ENCODE assay signal across 7 mouse cellular contexts in genomic region chr16:4689371-4689770, GRCm38 (mm10). TPM values are rescaled to one million over a fixed set of nuclear protein-coding genes. Genes with fewer than 3 reads are reported as not detected.
DNase-seq lines count a peak whose midpoint lies in the region; ATAC-seq and TF ChIP-seq lines count a peak whose summit lies in the region.
"Not testable (repeated sequence)": the region's sequence is repeated elsewhere in the genome, so short reads cannot be mapped to it uniquely, and the experiment has no call there.

No protein-coding gene starts in this region.

- peak; percentile 3; the same call in 1 of the 2 replicates for TF ChIP-seq RAD21 in CH12.LX (IDR thresholded peaks at IDR 0.05; ENCODE audit: low read depth, low read length)
- TF ChIP-seq RAD21 in MEL (IDR thresholded peaks at IDR 0.05; ENCODE audit: low read depth, low read length), result peak; percentile 31

- peaks cover 6 to 23% of the 10 kb centered on the region in 2 experiments for H3K4me1 ChIP-seq in CH12.LX (ENCODE audit: control insufficient read depth in 1 of 2, insufficient read depth in 2 of 2)
- not testable (repeated sequence) for H3K4me1 ChIP-seq in MEL (ENCODE audit: control insufficient read depth in 1 of 2, insufficient read depth in 2 of 2, low read length in 2 of 2); heart, postnatal 0 days (ENCODE audit: control insufficient read depth, insufficient read depth); kidney, postnatal 0 days (replicated peaks; ENCODE audit: insufficient read depth, low read length); liver, postnatal 0 days (ENCODE audit: insufficient read depth); stomach, postnatal 0 days (replicated peaks; ENCODE audit: control insufficient read depth, insufficient read depth)

- H3K9ac ChIP-seq in CH12.LX (ENCODE audit: insufficient read depth, low read depth); MEL (ENCODE audit: control insufficient read depth, low read depth, low read length, poor library complexity, severe bottlenecking); heart, postnatal 0 days (replicated peaks; ENCODE audit: low read depth, low read length); kidney, postnatal 0 days (ENCODE audit: low read depth, low read length); liver, postnatal 0 days (replicated peaks); stomach, postnatal 0 days (ENCODE audit: low read length): not testable (repeated sequence)

- not testable (repeated sequence) for H3K4me2 ChIP-seq in CH12.LX (ENCODE audit: insufficient read depth, low read depth, poor library complexity, severe bottlenecking); heart, postnatal 0 days (ENCODE audit: low read depth, low read length); kidney, postnatal 0 days (ENCODE audit: low read length); liver, postnatal 0 days (ENCODE audit: low read depth, low read length); stomach, postnatal 0 days (replicated peaks; ENCODE audit: low read depth)

- TF ChIP-seq EP300 in CH12.LX (IDR thresholded peaks at IDR 0.05; ENCODE audit: low read length); MEL (IDR thresholded peaks at IDR 0.05; ENCODE audit: low read depth in 1 of 2, low read length in 2 of 2); heart, postnatal 0 days (IDR thresholded peaks at IDR 0.05; ENCODE audit: low read depth); liver, postnatal 0 days (IDR thresholded peaks at IDR 0.05; ENCODE audit: low read depth); stomach, postnatal 0 days (optimal IDR thresholded peaks at IDR 0.05): not testable (repeated sequence)

- H3K9me3 ChIP-seq in CH12.LX (replicated peaks; ENCODE audit: low read length); MEL (replicated peaks; ENCODE audit: insufficient read depth, low read length); heart, postnatal 0 days (replicated peaks; ENCODE audit: control insufficient read depth, low read length); kidney, postnatal 0 days (replicated peaks; ENCODE audit: low read length); liver, postnatal 0 days (ENCODE audit: low read length); stomach, postnatal 0 days (ENCODE audit: control insufficient read depth, low read length): not testable (repeated sequence)

- H3K27ac ChIP-seq in CH12.LX (ENCODE audit: insufficient read depth, low read depth); MEL (ENCODE audit: control insufficient read depth, low read depth, low read length); heart, postnatal 0 days (ENCODE audit: low read depth); kidney, postnatal 0 days; liver, postnatal 0 days (ENCODE audit: low read depth); stomach, postnatal 0 days (replicated peaks): not testable (repeated sequence)

- H3K27me3 ChIP-seq in CH12.LX (replicated peaks); MEL (ENCODE audit: control insufficient read depth in 1 of 2, insufficient read depth in 2 of 2, low read length in 2 of 2); heart, postnatal 0 days (ENCODE audit: control insufficient read depth, insufficient read depth, low read length); kidney, postnatal 0 days (ENCODE audit: insufficient read depth, low read length); liver, postnatal 0 days (ENCODE audit: insufficient read depth, low read length); stomach, postnatal 0 days (ENCODE audit: control insufficient read depth, insufficient read depth, low read length): not testable (repeated sequence)

- 94% methylated on average over 4 of the region's 4 CpGs for WGBS in heart, postnatal 0 days
- 98% methylated on average over 4 of the region's 4 CpGs for WGBS in kidney, postnatal 0 days
- 94% methylated on average over 4 of the region's 4 CpGs for WGBS in liver, postnatal 0 days (ENCODE audit: insufficient replicate concordance)
- WGBS in stomach, postnatal 0 days, result 99% methylated on average over 4 of the region's 4 CpGs

- not testable (repeated sequence) for TF ChIP-seq POLR2A in CH12.LX (IDR thresholded peaks at IDR 0.05; ENCODE audit: low read depth, low read length); MEL (IDR thresholded peaks at IDR 0.05; ENCODE audit: control insufficient read depth in 1 of 2, insufficient read depth in 1 of 2, low read depth in 1 of 2, low read length in 2 of 2, poor library complexity in 1 of 2)

- H3K79me2 ChIP-seq in CH12.LX (replicated peaks; ENCODE audit: control insufficient read depth, extremely low read depth, insufficient read depth, poor library complexity, severe bottlenecking) (peaks cover 22% of the 10 kb centered on the region), MEL (ENCODE audit: control insufficient read depth, insufficient read depth, low read length, poor library complexity) (peaks cover 23% of the 10 kb centered on the region)

- not testable (repeated sequence) for DNase-seq in CH12.LX (ENCODE audit: extremely low read depth); heart, postnatal 0 days (ENCODE audit: low spot score); kidney, postnatal 0 days (ENCODE audit: low spot score); liver, postnatal 0 days; stomach, postnatal 0 days (ENCODE audit: low spot score)
- DNase-seq in MEL (ENCODE audit: low read depth, low spot score), result peak; percentile 54
- DNase-seq in adipocyte (ENCODE audit: low spot score), result peak; percentile 32

- TF ChIP-seq CTCF in CH12.LX (conservative IDR thresholded peaks at IDR 0.05 in 1 of 2, IDR thresholded peaks at IDR 0.05 in 1 of 2; ENCODE audit: low read depth in 2 of 2, low read length in 2 of 2) (peak in 1 of 2 experiments; percentile 27; a peak in 2 of 4 replicates), MEL (IDR thresholded peaks at IDR 0.05 in 2 of 3, conservative IDR thresholded peaks at IDR 0.05 in 1 of 3; ENCODE audit: control insufficient read depth in 1 of 3, insufficient read depth in 1 of 3, low read depth in 2 of 3, low read length in 3 of 3, poor library complexity in 1 of 3, severe bottlenecking in 1 of 3) (peak; percentile 24 to 51 (median 28); a peak in 4 of 6 replicates)
- peak; percentile 8; the same call in 1 of the 2 replicates for TF ChIP-seq CTCF in heart, postnatal 0 days (IDR thresholded peaks at IDR 0.05; ENCODE audit: low read depth)
- TF ChIP-seq CTCF in kidney, postnatal 0 days (IDR thresholded peaks at IDR 0.05; ENCODE audit: low read depth), result peak; percentile 36; the same call in 1 of the 2 replicates
- peak; percentile 39 for TF ChIP-seq CTCF in liver, postnatal 0 days (IDR thresholded peaks at IDR 0.05; ENCODE audit: low read depth)
- TF ChIP-seq CTCF in stomach, postnatal 0 days (IDR thresholded peaks at IDR 0.05; ENCODE audit: low read depth), result peak; percentile 52

- in situ Hi-C loops in CH12.LX (cut with MboI; ENCODE audit: low pct_ligation_motif_present, low pct_unique_long_range_greater_than_20kb, low sequenced_read_pairs), result loop anchor here (5.0 kb wide), 1 partner anchor 88 kb away; no protein-coding TSS in a partner anchor

- H3K36me3 ChIP-seq in CH12.LX (replicated peaks in 1 of 2; ENCODE audit: control insufficient read depth in 1 of 2, insufficient read depth in 1 of 2, low read length in 1 of 2) (peaks cover 46 to 75% of the 10 kb centered on the region in 2 experiments), MEL (ENCODE audit: control insufficient read depth in 1 of 2, insufficient read depth in 2 of 2, low read length in 2 of 2) (peaks cover 20 to 40% of the 10 kb centered on the region in 2 experiments)
- H3K36me3 ChIP-seq in heart, postnatal 0 days (replicated peaks; ENCODE audit: control insufficient read depth, insufficient read depth, low read length), result peaks cover 68% of the 10 kb centered on the region
- peaks cover 32% of the 10 kb centered on the region for H3K36me3 ChIP-seq in kidney, postnatal 0 days (ENCODE audit: insufficient read depth, low read length)
- H3K36me3 ChIP-seq in liver, postnatal 0 days (replicated peaks; ENCODE audit: insufficient read depth, low read length), result peaks cover 46% of the 10 kb centered on the region
- H3K36me3 ChIP-seq in stomach, postnatal 0 days (ENCODE audit: control insufficient read depth, insufficient read depth, low read length), result peaks cover 12% of the 10 kb centered on the region; the same call in 1 of the 2 replicates

- dilution Hi-C loops in CH12.LX (cut with MboI; ENCODE audit: extremely low pct_ligation_motif_present, extremely low pct_unique_long_range_greater_than_20kb, low sequenced_read_pairs), result not testable (repeated sequence)

- H3K4me3 ChIP-seq in CH12.LX (replicated peaks in 1 of 3; ENCODE audit: low read depth in 2 of 3, low read length in 2 of 3, poor library complexity in 1 of 3); MEL (ENCODE audit: control insufficient read depth in 1 of 2, insufficient read depth in 1 of 2, low read depth in 2 of 2, low read length in 2 of 2); heart, postnatal 0 days (ENCODE audit: low read depth, low read length); kidney, postnatal 0 days (replicated peaks; ENCODE audit: low read depth, low read length); liver, postnatal 0 days (ENCODE audit: low read depth, low read length); stomach, postnatal 0 days (ENCODE audit: low read depth, low read length): not testable (repeated sequence)

- ATAC-seq in heart, postnatal 0 days (ENCODE audit: insufficient read depth, low read depth); kidney, postnatal 0 days (replicated peaks; ENCODE audit: low FRiP score, low read depth); liver, postnatal 0 days; stomach, postnatal 0 days (ENCODE audit: low FRiP score, low TSS enrichment): not testable (repeated sequence)

RNA-seq across cellular contexts. Expression of gene Coro7, which starts 9.8 kb away (rescaled TPM):
- total RNA-seq in CH12.LX (2012; rRNA removed), result 19.8 and 20.0 TPM in 2 replicates
- 5.7 and 6.1 TPM in 2 replicates for total RNA-seq in CH12.LX (2014; rRNA removed)
- 40.2 and 43.2 TPM in 2 replicates for polyA plus RNA-seq in CH12.LX (2012; ENCODE audit: insufficient read length, low read depth)
- 9.8 and 11.5 TPM in 2 replicates for total RNA-seq in MEL (2012; rRNA removed)
- polyA plus RNA-seq in MEL (2012; ENCODE audit: insufficient read depth in 1 of 2, insufficient read length in 2 of 2, low read depth in 1 of 2, low replicate concordance in 2 of 2, missing spikeins in 1 of 2), result 10 to 100 TPM in 1 of 2 experiments, not detected in 1; 38.3 TPM
- total RNA-seq in heart, postnatal 0 days (2014; rRNA removed; ENCODE audit: low replicate concordance), result 17.2 and 17.8 TPM in 2 replicates
- polyA plus RNA-seq in heart, postnatal 0 days (2015; fragmentation: Nextera tagmentation; extraction: Ambion mirVana), result 8.0 and 9.9 TPM in 2 replicates
- 13.1 and 16.8 TPM in 2 replicates for polyA plus RNA-seq in kidney, postnatal 0 days (2015; fragmentation: Nextera tagmentation; extraction: Ambion mirVana)
- polyA plus RNA-seq in liver, postnatal 0 days (2015; fragmentation: Nextera tagmentation; extraction: Ambion mirVana), result 6.8 and 10.3 TPM in 2 replicates
- 7.6 and 8.1 TPM in 2 replicates for polyA plus RNA-seq in stomach, postnatal 0 days (2015; fragmentation: Nextera tagmentation; extraction: Ambion mirVana)

RNA-seq across cellular contexts. Expression of gene Nmral1, which starts 29.8 kb away (rescaled TPM):
- total RNA-seq in CH12.LX (2012; rRNA removed) (20.0 and 20.3 TPM in 2 replicates), CH12.LX (2014; rRNA removed) (2.4 and 3.6 TPM in 2 replicates), MEL (2012; rRNA removed) (50.6 and 60.4 TPM in 2 replicates)
- polyA plus RNA-seq in CH12.LX (2012; ENCODE audit: insufficient read length, low read depth) (3.2 TPM in 2 replicates), MEL (2012; ENCODE audit: insufficient read depth in 1 of 2, insufficient read length in 2 of 2, low read depth in 1 of 2, low replicate concordance in 2 of 2, missing spikeins in 1 of 2) (10 to 100 TPM in 1 of 2 experiments, not detected in 1; 54.6 TPM)
- total RNA-seq in heart, postnatal 0 days (2014; rRNA removed; ENCODE audit: low replicate concordance), result 12.4 and 21.1 TPM in 2 replicates
- 8.6 and 9.8 TPM in 2 replicates for polyA plus RNA-seq in heart, postnatal 0 days (2015; fragmentation: Nextera tagmentation; extraction: Ambion mirVana)
- 47.9 and 56.2 TPM in 2 replicates for polyA plus RNA-seq in kidney, postnatal 0 days (2015; fragmentation: Nextera tagmentation; extraction: Ambion mirVana)
- 20.4 and 24.1 TPM in 2 replicates for polyA plus RNA-seq in liver, postnatal 0 days (2015; fragmentation: Nextera tagmentation; extraction: Ambion mirVana)
- 15.5 and 17.2 TPM in 2 replicates for polyA plus RNA-seq in stomach, postnatal 0 days (2015; fragmentation: Nextera tagmentation; extraction: Ambion mirVana)

RNA-seq across cellular contexts. Expression of gene Hmox2, which starts 36.8 kb away (rescaled TPM):
- total RNA-seq in CH12.LX (2012; rRNA removed) (72.3 and 73.2 TPM in 2 replicates), CH12.LX (2014; rRNA removed) (74.0 and 80.4 TPM in 2 replicates), MEL (2012; rRNA removed) (41.5 and 45.7 TPM in 2 replicates)
- polyA plus RNA-seq in CH12.LX (2012; ENCODE audit: insufficient read length, low read depth) (91.9 and 121 TPM in 2 replicates), MEL (2012; ENCODE audit: insufficient read depth in 1 of 2, insufficient read length in 2 of 2, low read depth in 1 of 2, low replicate concordance in 2 of 2, missing spikeins in 1 of 2) (10 to 100 TPM in 1 of 2 experiments, not detected in 1; 75.0 TPM)
- total RNA-seq in heart, postnatal 0 days (2014; rRNA removed; ENCODE audit: low replicate concordance), result 53.1 and 56.8 TPM in 2 replicates
- polyA plus RNA-seq in heart, postnatal 0 days (2015; fragmentation: Nextera tagmentation; extraction: Ambion mirVana), result 87.0 and 91.1 TPM in 2 replicates
- 102 and 107 TPM in 2 replicates for polyA plus RNA-seq in kidney, postnatal 0 days (2015; fragmentation: Nextera tagmentation; extraction: Ambion mirVana)
- polyA plus RNA-seq in liver, postnatal 0 days (2015; fragmentation: Nextera tagmentation; extraction: Ambion mirVana), result 56.8 and 57.7 TPM in 2 replicates
- 57.4 and 60.6 TPM in 2 replicates for polyA plus RNA-seq in stomach, postnatal 0 days (2015; fragmentation: Nextera tagmentation; extraction: Ambion mirVana)

RNA-seq across cellular contexts. Expression of gene Dnaja3, which starts 49.6 kb away (rescaled TPM):
- total RNA-seq in CH12.LX (2012; rRNA removed) (80.4 and 81.8 TPM in 2 replicates), CH12.LX (2014; rRNA removed) (85.1 and 85.3 TPM in 2 replicates), MEL (2012; rRNA removed) (90.7 and 94.3 TPM in 2 replicates)
- polyA plus RNA-seq in CH12.LX (2012; ENCODE audit: insufficient read length, low read depth) (51.5 and 56.6 TPM in 2 replicates), MEL (2012; ENCODE audit: insufficient read depth in 1 of 2, insufficient read length in 2 of 2, low read depth in 1 of 2, low replicate concordance in 2 of 2, missing spikeins in 1 of 2) (10 to 100 TPM in 1 of 2 experiments, not detected in 1; 91.8 TPM)
- total RNA-seq in heart, postnatal 0 days (2014; rRNA removed; ENCODE audit: low replicate concordance), result 99.6 and 102 TPM in 2 replicates
- 99.5 and 103 TPM in 2 replicates for polyA plus RNA-seq in heart, postnatal 0 days (2015; fragmentation: Nextera tagmentation; extraction: Ambion mirVana)
- polyA plus RNA-seq in kidney, postnatal 0 days (2015; fragmentation: Nextera tagmentation; extraction: Ambion mirVana), result 87.8 and 89.3 TPM in 2 replicates
- 66.0 and 70.5 TPM in 2 replicates for polyA plus RNA-seq in liver, postnatal 0 days (2015; fragmentation: Nextera tagmentation; extraction: Ambion mirVana)
- 47.0 and 49.2 TPM in 2 replicates for polyA plus RNA-seq in stomach, postnatal 0 days (2015; fragmentation: Nextera tagmentation; extraction: Ambion mirVana)

RNA-seq across cellular contexts. Expression of gene Vasn, which starts 49.6 kb away (rescaled TPM):
- 1.4 and 2.0 TPM in 2 replicates for total RNA-seq in CH12.LX (2012; rRNA removed)
- total RNA-seq in CH12.LX (2014; rRNA removed), result 2.2 TPM in 2 replicates
- polyA plus RNA-seq in CH12.LX (2012; ENCODE audit: insufficient read length, low read depth), result 4.1 and 5.0 TPM in 2 replicates
- total RNA-seq in MEL (2012; rRNA removed), result 0.16 and 0.19 TPM in 2 replicates
- polyA plus RNA-seq in MEL (2012; ENCODE audit: insufficient read depth in 1 of 2, insufficient read length in 2 of 2, low read depth in 1 of 2, low replicate concordance in 2 of 2, missing spikeins in 1 of 2), result 1 to 10 TPM in 1 of 2 experiments, not detected in 1; 3.1 TPM
- total RNA-seq in heart, postnatal 0 days (2014; rRNA removed; ENCODE audit: low replicate concordance), result 38.7 and 64.8 TPM in 2 replicates
- polyA plus RNA-seq in heart, postnatal 0 days (2015; fragmentation: Nextera tagmentation; extraction: Ambion mirVana), result 8.1 and 9.3 TPM in 2 replicates
- polyA plus RNA-seq in kidney, postnatal 0 days (2015; fragmentation: Nextera tagmentation; extraction: Ambion mirVana), result 20.4 and 21.1 TPM in 2 replicates
- 1.6 and 1.9 TPM in 2 replicates for polyA plus RNA-seq in liver, postnatal 0 days (2015; fragmentation: Nextera tagmentation; extraction: Ambion mirVana)
- polyA plus RNA-seq in stomach, postnatal 0 days (2015; fragmentation: Nextera tagmentation; extraction: Ambion mirVana), result 8.8 and 9.6 TPM in 2 replicates
